Mouse (Mus musculus): Measurements from ENCODE around the gene Ppil3. TPM values are rescaled to one million over a fixed set of nuclear protein-coding genes. Genes with fewer than 3 reads are reported as not detected.

Ppil3 gene
- total RNA-seq (2017), result 41.0 and 41.4 TPM in 2 replicates

- peak; percentile 94 for ATAC-seq (ENCODE audit: extremely low read depth, insufficient number of reproducible peaks, low FRiP score, poor library complexity, severe bottlenecking)
Measured at GRCm38 (mm10) chr1:58445143-58445722, at the start of gene Ppil3, which contains the start of gene Nif3l1. Gene Ppil3, minus strand, starts transcription at chr1:58445486. Gene Nif3l1, plus strand, starts transcription at chr1:58445151.

GRCm38 (mm10) chr1:58482647-58483046 lies 37.4 kb upstream of the Ppil3 start:
- ATAC-seq (ENCODE audit: extremely low read depth, insufficient number of reproducible peaks, low FRiP score, poor library complexity, severe bottlenecking), result no peak

- no peak for ATAC-seq (ENCODE audit: extremely low read depth, insufficient number of reproducible peaks, low FRiP score, poor library complexity, severe bottlenecking)
Measured at GRCm38 (mm10) chr1:58475662-58476061, 30.4 kb upstream of the Ppil3 start.

GRCm38 (mm10) chr1:58465561-58465960 lies 20.3 kb upstream of the Ppil3 start:
- ATAC-seq (ENCODE audit: extremely low read depth, insufficient number of reproducible peaks, low FRiP score, poor library complexity, severe bottlenecking), result no peak

- no peak for ATAC-seq (ENCODE audit: extremely low read depth, insufficient number of reproducible peaks, low FRiP score, poor library complexity, severe bottlenecking)
Measured at GRCm38 (mm10) chr1:58465042-58465441, 19.8 kb upstream of the Ppil3 start.

- ATAC-seq (ENCODE audit: extremely low read depth, insufficient number of reproducible peaks, low FRiP score, poor library complexity, severe bottlenecking), result no peak
Measured at GRCm38 (mm10) chr1:58463935-58464334, 18.6 kb upstream of the Ppil3 start.

GRCm38 (mm10) chr1:58460566-58460965 lies 15.3 kb upstream of the Ppil3 start:
- ATAC-seq (ENCODE audit: extremely low read depth, insufficient number of reproducible peaks, low FRiP score, poor library complexity, severe bottlenecking), result no peak

GRCm38 (mm10) chr1:58458867-58459266 lies 13.6 kb upstream of the Ppil3 start:
- no peak for ATAC-seq (ENCODE audit: extremely low read depth, insufficient number of reproducible peaks, low FRiP score, poor library complexity, severe bottlenecking)

- ATAC-seq (ENCODE audit: extremely low read depth, insufficient number of reproducible peaks, low FRiP score, poor library complexity, severe bottlenecking), result no peak
Measured at GRCm38 (mm10) chr1:58458175-58458574, 12.9 kb upstream of the Ppil3 start.

GRCm38 (mm10) chr1:58454316-58454715 lies 9.0 kb upstream of the Ppil3 start:
- peak; percentile 51; the same call in 1 of the 2 replicates for ATAC-seq (ENCODE audit: extremely low read depth, insufficient number of reproducible peaks, low FRiP score, poor library complexity, severe bottlenecking)

- ATAC-seq (ENCODE audit: extremely low read depth, insufficient number of reproducible peaks, low FRiP score, poor library complexity, severe bottlenecking), result no peak
Measured at GRCm38 (mm10) chr1:58448396-58448795, 3.1 kb upstream of the Ppil3 start.

- no peak for ATAC-seq (ENCODE audit: extremely low read depth, insufficient number of reproducible peaks, low FRiP score, poor library complexity, severe bottlenecking)
Measured at GRCm38 (mm10) chr1:58447766-58448165, 2.5 kb upstream of the Ppil3 start.

- no peak for ATAC-seq (ENCODE audit: extremely low read depth, insufficient number of reproducible peaks, low FRiP score, poor library complexity, severe bottlenecking)
Measured at GRCm38 (mm10) chr1:58445861-58446260, 575 bp upstream of the Ppil3 start.

- no peak for ATAC-seq (ENCODE audit: extremely low read depth, insufficient number of reproducible peaks, low FRiP score, poor library complexity, severe bottlenecking)
Measured at GRCm38 (mm10) chr1:58444691-58445090, 595 bp downstream of the Ppil3 start.

GRCm38 (mm10) chr1:58424551-58424950 lies 20.7 kb downstream of the Ppil3 start:
- ATAC-seq (ENCODE audit: extremely low read depth, insufficient number of reproducible peaks, low FRiP score, poor library complexity, severe bottlenecking), result no peak

- ATAC-seq (ENCODE audit: extremely low read depth, insufficient number of reproducible peaks, low FRiP score, poor library complexity, severe bottlenecking), result peak; percentile 86
Measured at GRCm38 (mm10) chr1:58423371-58424248, 21.7 kb downstream of the Ppil3 start, which contains the start of gene Clk1. Gene Clk1, minus strand, starts transcription at chr1:58424066.

GRCm38 (mm10) chr1:58422879-58423278 lies 22.4 kb downstream of the Ppil3 start:
- ATAC-seq (ENCODE audit: extremely low read depth, insufficient number of reproducible peaks, low FRiP score, poor library complexity, severe bottlenecking), result peak; percentile 73

- no peak for ATAC-seq (ENCODE audit: extremely low read depth, insufficient number of reproducible peaks, low FRiP score, poor library complexity, severe bottlenecking)
Measured at GRCm38 (mm10) chr1:58420961-58421360, 24.3 kb downstream of the Ppil3 start.

GRCm38 (mm10) chr1:58420032-58420431 lies 25.3 kb downstream of the Ppil3 start:
- ATAC-seq (ENCODE audit: extremely low read depth, insufficient number of reproducible peaks, low FRiP score, poor library complexity, severe bottlenecking), result no peak

GRCm38 (mm10) chr1:58416048-58416447 lies 29.2 kb downstream of the Ppil3 start:
- ATAC-seq (ENCODE audit: extremely low read depth, insufficient number of reproducible peaks, low FRiP score, poor library complexity, severe bottlenecking), result no peak
